ENCODE assay signal across 16 mouse cellular contexts in the genomic region with DNA sequence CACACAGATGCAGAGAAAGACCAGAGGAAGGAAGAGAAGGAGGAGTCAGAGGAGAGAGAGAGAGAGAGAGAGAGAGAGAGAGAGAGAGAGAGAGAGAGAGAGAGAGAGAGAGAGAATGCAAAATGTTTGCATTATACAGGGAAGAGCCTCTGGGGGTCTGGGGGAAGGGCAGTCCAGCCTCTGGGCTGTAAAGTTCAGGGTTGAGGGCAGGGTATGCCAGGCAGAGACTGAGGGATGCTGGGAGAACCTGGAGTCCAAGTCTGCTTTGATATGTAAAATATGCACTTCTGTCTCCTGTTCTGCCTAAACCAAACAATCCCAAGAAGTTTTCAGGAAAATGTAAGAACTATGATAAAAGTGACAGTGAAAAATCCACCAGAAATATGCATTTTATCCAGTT.
"Had no signal": no experiment of that assay in that cellular context is flagged by ENCODE, and none has a peak within 500 bp of the region (broad histone marks: within the 10 kb centered on the region; RNA-seq: fewer than 3 reads in every experiment).

No protein-coding gene starts in this region.

- H3K27me3 ChIP-seq: neural tube, embryonic 13.5 days; stomach, embryonic 15.5 days had no signal

- H3K36me3 ChIP-seq: neural tube, embryonic 13.5 days; neural tube, embryonic 15.5 days; stomach, embryonic 15.5 days had no signal

- H3K4me1 ChIP-seq: neural tube, embryonic 13.5 days; neural tube, embryonic 15.5 days; stomach, embryonic 15.5 days had no signal

- DNase-seq: retina, postnatal 1 day; right cerebral cortex, adult 18-20 months; right cerebral cortex, postnatal 14 days; right cerebral cortex, postnatal 25 days; right cerebral cortex, postnatal 4 days; spleen, adult 18-20 months; thymus, adult 18-20 months; thymus, adult 2 months; thymus, postnatal 14 days; thymus, postnatal 25 days; thymus, postnatal 36 days; thymus, postnatal 4 days had no signal

- H3K9ac ChIP-seq: neural tube, embryonic 13.5 days; neural tube, embryonic 15.5 days; stomach, embryonic 15.5 days had no signal

- H3K9me3 ChIP-seq: neural tube, embryonic 13.5 days; neural tube, embryonic 15.5 days; stomach, embryonic 15.5 days had no signal

- H3K27ac ChIP-seq: neural tube, embryonic 13.5 days; neural tube, embryonic 15.5 days; stomach, embryonic 15.5 days; stomach, postnatal 0 days had no signal

- H3K4me2 ChIP-seq: neural tube, embryonic 13.5 days; neural tube, embryonic 15.5 days; stomach, embryonic 15.5 days had no signal

- H3K4me3 ChIP-seq: neural tube, embryonic 13.5 days; neural tube, embryonic 15.5 days; stomach, embryonic 15.5 days had no signal
